Mouse (Mus musculus): ENCODE results near the gene Sun3.

DNA sequence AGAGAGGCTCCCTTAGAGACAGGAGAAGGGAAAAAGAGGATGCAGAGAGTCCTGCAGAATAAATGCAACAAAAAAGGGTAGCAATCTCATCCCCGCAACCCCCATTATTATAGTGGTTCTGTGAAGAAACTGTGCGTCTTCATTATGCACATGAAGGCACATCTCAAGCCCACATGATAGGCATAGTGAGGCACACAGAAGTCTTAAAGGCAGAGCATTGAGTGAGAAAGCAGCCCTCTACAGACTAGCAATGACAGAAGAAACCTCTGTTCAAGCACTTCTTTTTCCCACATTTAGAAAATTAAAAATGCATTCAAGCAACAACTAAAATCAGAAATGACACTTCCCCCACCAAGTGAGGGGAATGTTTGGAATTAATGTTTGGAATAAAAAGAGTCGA is 27.7 kb upstream of the Sun3 start:
- TF ChIP-seq CEBPB (IDR thresholded peaks at IDR 0.05; ENCODE audit: insufficient read depth, poor library complexity, severe bottlenecking): no peak
- no peak for TF ChIP-seq POLR2A (IDR thresholded peaks at IDR 0.05; ENCODE audit: insufficient read length, low read depth)
- TF ChIP-seq MAX (IDR thresholded peaks at IDR 0.05; ENCODE audit: low read depth): no peak

Data from myocyte (in vitro differentiated cells).